Mouse (Mus musculus): ENCODE data around the gene Ubqln1.

GRCm38 (mm10) chr13:58253268-58253667 lies 37.8 kb upstream of the Ubqln1 start:
- TF ChIP-seq POLR2A (IDR thresholded peaks at IDR 0.05; ENCODE audit: borderline replicate concordance, insufficient read depth, low read length), result no peak
- no peak for TF ChIP-seq CTCF (IDR thresholded peaks at IDR 0.05; ENCODE audit: borderline replicate concordance, insufficient read depth, low read depth, low read length)
